Mouse (Mus musculus): ENCODE measurements around the gene Ppef1.
"Not testable (repeated sequence)": the region's sequence is repeated elsewhere in the genome, so short reads cannot be mapped to it uniquely, and the experiment has no call there.

The Ppef1 gene

DNA sequence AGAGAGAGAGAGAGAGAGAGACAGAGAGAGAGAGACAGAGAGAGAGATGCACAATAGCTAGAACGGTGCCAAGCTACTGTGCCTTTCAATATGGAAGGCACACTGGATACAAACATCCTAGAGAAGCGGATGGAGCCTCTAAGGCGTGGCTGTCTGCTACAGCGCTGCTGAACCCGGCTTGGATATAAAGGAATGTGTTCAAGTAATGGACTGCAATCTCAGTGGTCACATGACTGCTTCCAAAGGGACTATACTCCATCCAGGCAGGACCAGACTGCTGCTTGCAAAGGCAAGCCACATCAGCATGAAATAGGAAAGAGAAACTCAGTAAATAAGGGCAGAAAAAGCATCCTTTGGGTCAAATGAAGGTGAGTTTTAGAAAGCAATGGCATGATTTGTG, at the start of gene Ppef1:
Ppef1 (minus strand) TSS at position 116 of the 400 bp plus-strand sequence.
- no peak for DNase-seq

DNA sequence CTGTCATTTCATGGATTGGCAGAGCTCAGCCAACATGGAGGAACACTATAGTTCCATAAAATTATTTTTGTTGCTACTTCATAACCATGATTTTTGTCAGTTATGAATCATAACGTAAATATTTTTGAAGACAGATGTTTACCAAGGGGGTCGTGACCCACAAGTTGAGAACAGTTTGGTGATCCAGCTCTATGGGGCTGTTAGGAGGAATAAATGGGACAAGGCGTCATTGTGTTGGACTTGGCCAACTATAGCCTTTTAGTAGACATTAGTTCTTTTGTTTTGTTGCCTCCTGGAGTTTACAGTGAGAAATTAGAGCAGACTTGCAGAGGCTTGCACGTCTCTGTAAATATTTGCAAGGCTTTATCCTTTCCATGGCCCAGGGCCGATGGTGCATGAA, 46.7 kb upstream of the Ppef1 start:
- no peak for DNase-seq

- no peak for DNase-seq
Observed at GRCm38 (mm10) chrX:160773033-160773432, 37.5 kb upstream of the Ppef1 start.

DNA sequence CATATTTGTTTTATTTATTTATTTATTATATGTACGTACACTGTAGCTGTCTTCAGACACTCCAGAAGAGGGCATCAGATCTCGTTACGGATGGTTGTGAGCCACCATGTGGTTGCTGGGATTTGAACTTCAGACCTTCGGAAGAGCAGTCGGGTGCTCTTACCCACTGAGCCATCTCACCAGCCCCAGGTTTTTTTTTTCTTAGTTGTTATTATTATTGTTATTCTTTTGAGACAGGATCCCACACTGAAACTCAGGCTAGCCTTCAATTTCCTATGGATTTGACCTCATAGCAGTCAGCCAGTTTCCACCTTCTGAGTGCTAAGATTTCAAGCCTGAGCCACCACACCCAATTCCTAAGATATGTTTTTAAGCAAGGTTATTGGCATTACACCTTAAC, 34.1 kb upstream of the Ppef1 start:
- not testable (repeated sequence) for DNase-seq

DNA sequence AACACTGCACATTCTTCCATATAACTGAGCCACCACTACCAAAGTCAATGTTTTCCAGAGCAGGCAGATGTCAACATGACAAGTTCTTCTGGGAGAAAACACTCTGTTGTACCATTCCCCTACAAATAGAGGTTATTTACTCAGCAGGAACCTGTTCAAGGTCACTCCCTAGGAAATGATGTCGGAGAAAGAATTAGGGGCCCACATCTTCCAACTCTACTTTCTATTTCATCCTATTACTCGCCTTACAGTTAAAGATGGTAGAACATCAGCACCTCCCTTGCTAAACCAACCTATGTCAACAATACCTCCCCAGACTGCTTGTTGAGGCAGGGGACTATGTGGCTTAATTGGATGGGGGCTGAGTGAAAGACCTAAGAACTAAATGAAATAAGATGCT, 32.1 kb upstream of the Ppef1 start, which contains the start of gene Rs1:
Rs1 (plus strand) TSS at position 301 of the 400 bp plus-strand sequence.
- no peak for DNase-seq

- no peak for DNase-seq
Observed at GRCm38 (mm10) chrX:160766233-160766616, 30.7 kb upstream of the Ppef1 start.

GRCm38 (mm10) chrX:160765389-160766232, 30.0 kb upstream of the Ppef1 start:
- DNase-seq: peak; percentile 95

DNA sequence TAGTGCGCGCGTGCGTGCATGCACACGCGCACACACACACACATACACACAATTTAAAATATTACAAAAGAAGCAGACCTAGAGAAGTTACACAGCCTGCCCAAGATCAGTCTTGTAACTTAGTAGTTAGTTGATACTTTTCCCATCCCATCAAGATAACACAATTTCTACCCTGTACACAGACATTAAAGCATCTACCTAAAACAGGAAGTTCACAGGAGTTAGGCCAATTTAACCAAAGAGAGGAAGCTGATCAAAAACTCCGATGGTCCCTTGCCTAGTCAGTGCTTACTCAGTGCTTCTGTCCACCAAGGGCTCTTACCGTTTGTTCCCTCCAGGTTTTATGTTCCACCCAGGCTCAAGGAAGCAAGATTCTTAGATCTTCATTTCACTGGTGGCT, 15.2 kb upstream of the Ppef1 start:
- no peak for DNase-seq

DNA sequence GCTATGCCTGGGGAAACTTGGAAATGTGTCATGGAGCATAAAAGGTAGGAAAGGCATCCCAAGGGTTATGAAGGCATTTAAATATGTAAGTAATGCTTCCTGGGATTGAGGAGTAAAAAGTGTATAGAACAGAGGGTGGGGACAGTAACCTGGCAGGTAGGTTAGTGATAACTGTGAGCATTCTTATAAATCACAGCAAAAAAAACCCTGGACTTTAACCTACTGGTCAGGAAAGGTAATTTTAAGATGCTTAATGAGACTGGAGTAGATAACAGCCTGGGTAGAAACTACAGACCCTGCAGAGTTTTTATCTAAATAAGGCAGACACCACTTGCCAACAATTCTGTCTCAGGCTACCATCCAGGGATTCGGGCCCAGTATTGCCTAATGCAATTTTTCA, 13.1 kb upstream of the Ppef1 start:
- DNase-seq: no peak

DNA sequence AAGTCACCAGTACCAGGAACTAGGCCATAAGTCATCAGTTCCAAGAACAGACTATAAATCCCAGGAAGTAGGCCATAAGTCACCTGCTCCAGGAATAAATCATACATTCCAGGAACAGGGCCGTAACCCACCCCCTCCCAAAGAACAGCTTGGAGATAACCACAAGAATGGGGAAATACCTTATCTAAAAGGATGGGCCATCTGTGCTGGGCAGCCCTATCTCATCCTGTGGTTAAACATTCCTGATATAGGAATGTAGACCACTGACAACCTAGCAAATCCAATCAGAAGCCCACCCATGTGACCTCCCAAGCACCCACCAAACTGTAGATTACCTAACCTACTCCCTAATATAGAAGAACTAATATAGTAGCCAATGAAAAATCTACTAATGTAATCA, 9.8 kb upstream of the Ppef1 start:
- DNase-seq: no peak

DNA sequence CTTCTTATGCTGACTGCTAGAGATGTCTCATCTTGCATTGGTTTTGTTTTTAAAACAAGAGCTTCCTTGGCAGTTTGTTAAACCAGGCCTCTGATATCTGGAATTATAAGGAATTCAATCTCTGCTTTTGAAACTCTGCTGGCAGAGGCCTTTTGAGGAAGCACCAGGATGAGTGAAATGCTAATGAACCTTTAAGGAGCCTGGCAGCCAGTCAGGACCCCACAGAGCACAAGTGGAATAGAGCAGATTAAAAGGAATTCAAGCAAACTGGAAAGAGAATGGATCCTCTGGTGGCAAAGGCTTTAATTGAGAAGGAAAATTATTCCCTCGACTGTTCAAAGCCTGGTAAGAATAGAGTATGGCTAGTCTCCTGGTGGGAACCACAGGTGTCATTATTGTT, 36.4 kb downstream of the Ppef1 start:
- no peak for DNase-seq

GRCm38 (mm10) chrX:160691559-160691958, 44.0 kb downstream of the Ppef1 start:
- DNase-seq: no peak

- DNase-seq: no peak
Observed at GRCm38 (mm10) chrX:160690094-160690493, 45.5 kb downstream of the Ppef1 start.

DNA sequence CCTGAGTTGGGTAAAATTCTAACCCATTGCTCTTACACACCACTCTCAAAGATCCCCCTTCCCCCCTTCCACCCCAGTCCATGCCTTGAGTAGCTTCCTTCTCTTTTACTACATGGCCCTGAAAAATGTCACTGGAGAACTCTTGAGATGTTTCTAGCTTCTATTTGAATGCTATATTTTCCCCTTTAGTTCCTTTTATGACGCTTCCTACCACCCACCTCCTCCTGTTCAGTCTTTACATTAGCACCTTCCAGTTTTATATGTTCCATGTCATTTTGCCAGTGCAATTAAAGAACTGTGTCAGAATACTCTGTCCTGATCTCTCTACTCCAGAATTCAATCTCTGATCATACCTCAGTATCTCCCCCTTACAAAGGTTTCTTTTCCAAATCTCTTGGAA, 65.6 kb downstream of the Ppef1 start:
- no peak for DNase-seq

DNA sequence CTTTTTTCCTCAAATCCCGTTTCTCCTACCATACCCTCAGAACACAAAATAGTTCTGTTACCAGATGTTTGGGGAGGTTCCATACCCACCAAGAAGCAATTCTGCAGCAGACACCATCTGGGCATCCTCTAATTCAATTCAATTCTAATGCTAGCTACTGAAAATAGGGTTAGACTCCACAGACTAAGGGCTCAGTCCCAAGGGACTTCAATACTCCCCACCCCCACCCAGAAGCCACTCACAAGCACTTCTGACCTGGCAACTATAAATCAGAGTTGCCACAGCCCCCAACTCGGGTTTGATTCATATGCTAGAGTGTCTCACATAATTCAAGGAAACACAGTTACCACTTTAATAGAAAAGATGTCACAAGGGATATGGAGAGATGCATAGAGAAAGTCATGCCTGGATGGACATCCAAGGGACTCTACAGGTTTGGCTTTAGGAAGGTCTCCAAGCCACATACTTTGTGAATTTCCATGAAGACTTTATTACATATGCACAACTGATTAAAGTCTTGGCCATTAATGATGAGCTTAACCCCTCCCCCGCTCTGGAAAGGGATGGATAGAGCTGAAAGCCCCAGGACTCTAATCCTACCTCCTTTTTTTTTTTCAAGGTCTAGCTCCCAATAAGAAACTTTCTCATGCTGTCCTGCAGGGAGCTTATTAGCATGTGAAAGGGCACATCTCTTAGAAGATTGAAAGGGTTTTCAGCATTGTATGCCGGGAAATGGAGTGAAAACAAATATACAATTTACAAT, 124.5 kb downstream of the Ppef1 start:
- DNase-seq: no peak

GRCm38 (mm10) chrX:160610482-160610881, 125.1 kb downstream of the Ppef1 start:
- DNase-seq: no peak

- peak; percentile 45 for DNase-seq
Observed at GRCm38 (mm10) chrX:160609849-160610248, 125.7 kb downstream of the Ppef1 start.

DNA sequence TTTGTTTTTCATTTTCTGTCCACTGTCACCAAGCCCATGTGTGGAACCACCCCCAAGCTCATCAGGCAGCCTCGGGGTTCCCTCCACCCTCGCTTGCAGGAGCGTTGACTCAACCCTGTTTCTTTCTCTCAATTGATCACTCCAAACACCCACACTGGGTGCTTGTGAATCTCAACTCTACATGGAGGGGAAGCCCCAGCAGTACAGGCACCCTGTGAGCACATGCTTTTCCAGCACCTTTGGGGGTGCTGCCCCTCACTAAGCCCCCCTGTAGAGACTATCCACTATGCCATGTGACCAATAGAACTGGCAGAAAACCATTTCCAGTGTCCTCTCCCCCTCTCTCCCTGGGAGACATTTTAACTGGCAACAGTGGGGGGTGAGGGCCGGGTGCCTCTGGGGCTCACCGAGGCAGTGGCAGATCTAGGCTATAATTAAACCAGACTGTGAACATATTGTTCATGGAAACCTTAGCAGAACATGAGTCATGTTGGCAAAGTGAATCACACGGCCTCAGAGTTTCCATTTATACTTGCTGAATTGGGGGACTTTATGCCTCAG, 131.5 kb downstream of the Ppef1 start:
- no peak for DNase-seq

DNA sequence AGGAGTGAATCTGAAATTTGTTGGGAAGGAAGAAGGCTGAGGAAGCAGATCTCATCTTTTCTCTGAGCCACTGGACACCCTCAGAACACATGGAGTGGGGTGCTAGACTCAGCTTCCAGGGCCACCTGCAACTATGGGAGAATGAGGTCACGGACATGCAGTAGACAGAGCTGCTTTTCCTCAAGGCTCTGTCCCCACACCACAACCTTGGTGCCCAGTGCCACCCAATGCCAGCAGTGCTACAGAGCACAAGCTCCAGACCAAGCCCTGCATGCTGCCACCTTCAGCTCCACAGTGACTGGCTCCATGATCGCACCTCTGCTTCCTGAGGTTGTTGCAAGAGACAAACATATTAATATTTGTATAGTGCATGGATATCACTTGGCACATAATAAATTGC, 132.2 kb downstream of the Ppef1 start:
- DNase-seq: no peak

GRCm38 (mm10) chrX:160602770-160603169, 132.8 kb downstream of the Ppef1 start:
- DNase-seq: no peak

- DNase-seq: peak; percentile 29
Observed at GRCm38 (mm10) chrX:160601053-160601452, 134.5 kb downstream of the Ppef1 start.

DNA sequence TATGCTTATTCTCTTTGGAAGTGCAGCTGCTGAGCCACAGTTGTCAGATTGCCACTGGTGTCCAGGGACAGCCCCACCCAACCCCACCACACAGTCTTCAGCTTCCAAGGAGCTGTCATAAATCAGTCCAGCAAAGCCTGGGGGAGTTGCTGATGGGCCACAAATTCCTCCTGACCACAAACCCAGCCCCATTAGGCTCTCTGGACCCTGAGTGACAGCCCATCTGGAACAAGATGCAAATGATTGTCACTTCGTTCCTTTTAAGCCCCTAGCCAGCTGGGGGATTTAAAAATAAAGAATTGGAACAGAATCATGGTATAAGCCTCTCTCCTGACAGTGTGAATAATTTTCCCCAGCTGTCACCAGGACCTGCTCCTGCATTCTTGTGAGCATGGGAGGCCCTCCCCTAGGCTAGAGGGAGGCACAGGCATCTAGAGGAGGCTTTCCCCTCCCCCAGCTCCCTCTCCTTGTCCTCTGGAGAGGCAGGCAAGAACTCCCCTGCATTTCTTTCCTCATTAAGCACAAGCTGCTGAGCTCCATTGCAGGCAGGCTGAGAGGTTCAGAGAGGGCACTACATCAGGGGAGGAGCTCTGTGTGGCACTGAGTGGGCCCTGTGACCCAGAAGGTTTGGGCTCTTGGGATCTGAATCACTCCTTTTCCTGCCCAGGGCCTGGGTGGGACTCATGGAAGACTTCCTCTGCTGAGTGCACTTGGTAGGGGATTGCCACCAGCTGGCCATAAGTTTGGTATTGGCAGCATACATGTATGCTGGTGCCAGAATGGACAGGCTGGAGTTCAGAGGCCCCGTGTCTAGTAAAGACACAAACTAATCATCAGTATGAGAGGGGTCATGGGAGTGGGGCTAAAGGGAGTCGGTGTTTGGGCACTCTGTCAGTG, 136.8 kb downstream of the Ppef1 start:
- peak; percentile 24 for DNase-seq

DNA sequence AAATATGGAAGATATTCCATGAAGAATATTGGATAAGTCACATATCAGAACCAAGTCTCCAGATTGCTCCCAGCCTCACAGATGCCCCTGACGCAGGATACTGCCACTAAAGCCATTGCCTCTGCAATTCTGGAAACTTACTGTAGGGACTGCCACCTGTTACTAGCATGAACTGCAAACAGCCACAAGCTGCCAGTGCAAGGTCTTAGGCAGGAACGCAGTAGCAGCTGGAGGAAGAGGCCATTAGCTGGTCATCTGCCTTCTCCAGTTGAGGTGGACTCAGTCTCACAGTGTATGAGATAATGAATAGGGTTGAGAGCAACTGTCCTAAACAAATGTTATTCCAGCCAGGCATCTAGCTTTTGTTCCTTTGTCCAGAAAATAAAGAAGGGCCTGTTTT, 137.5 kb downstream of the Ppef1 start:
- DNase-seq: no peak
